Mouse (Mus musculus) C2C12 (cell line): Measurements from ENCODE around the gene Cux1. TPM values are rescaled to one million over a fixed set of nuclear protein-coding genes. Genes with fewer than 3 reads are reported as not detected.

Experiments
- H3K27me3 ChIP-seq: one replicate; pipeline ENCODE4 v1.6.1; 2011; ENCODE audit not compliant: control insufficient read depth, insufficient read depth, insufficient read length
- H3K36me3 ChIP-seq: one replicate; pipeline ENCODE4 v1.6.1; 2011; ENCODE audit not compliant: control insufficient read depth, insufficient read depth
- H3K4me3 ChIP-seq: one replicate; pipeline ENCODE4 v1.5.1; 2011; ENCODE audit warnings: mild to moderate bottlenecking, control low read depth; ENCODE audit not compliant: poor library complexity, insufficient read depth, severe bottlenecking
- H3K79me2 ChIP-seq: one replicate; pipeline ENCODE4 v1.6.1; 2011; ENCODE audit not compliant: control insufficient read depth, insufficient read depth
- H3K79me3 ChIP-seq: one replicate; pipeline ENCODE4 v1.6.1; 2011; ENCODE audit warnings: low read depth, control low read depth
- H3ac ChIP-seq: one replicate; pipeline ENCODE3; 2011; ENCODE audit warnings: low read depth; ENCODE audit not compliant: control insufficient read depth, insufficient read length
- CEBPB ChIP-seq: IDR thresholded peaks from one replicate; pipeline ENCODE4 v1.6.1; 2011; ENCODE audit warnings: low read depth, mild to moderate bottlenecking, control low read depth, moderate library complexity
- CTCF ChIP-seq: IDR thresholded peaks from one replicate; pipeline ENCODE4 v1.5.1; 2011; ENCODE audit not compliant: control insufficient read depth, insufficient read depth, insufficient read length
- FOSL1 ChIP-seq: IDR thresholded peaks from one replicate; pipeline ENCODE4 v1.8.0; 2011; ENCODE audit warnings: mild to moderate bottlenecking, low read length; ENCODE audit not compliant: poor library complexity, insufficient read depth, severe bottlenecking
- MAX ChIP-seq: IDR thresholded peaks from one replicate; pipeline ENCODE4 v1.6.1; 2011; ENCODE audit warnings: mild to moderate bottlenecking, control low read depth
- MYOD1 ChIP-seq: IDR thresholded peaks from one replicate; pipeline ENCODE4 v1.6.1; 2011; ENCODE audit warnings: low read depth; ENCODE audit not compliant: control insufficient read depth, insufficient read length
- MYOG ChIP-seq: IDR thresholded peaks from one replicate; pipeline ENCODE4 v1.6.1; 2011; ENCODE audit not compliant: control insufficient read depth, insufficient read length; ENCODE audit errors: extremely low read depth
- USF1 ChIP-seq: IDR thresholded peaks from one replicate; pipeline ENCODE4 v1.6.1; 2011; ENCODE audit warnings: low read depth, mild to moderate bottlenecking, control low read depth, moderate library complexity
- polyA plus RNA-seq: library from polyadenylated mRNA; unstranded; fragments of >200 nt; fragmentation: generic; extraction: Trizol; gene quantifications from one replicate; pipeline ENCODE4 v1.2.1, GENCODE M21; 2012; ENCODE audit warnings: missing spikeins

The Cux1 gene
- polyA plus RNA-seq, 1 experiment, result 43.9 TPM

DNA sequence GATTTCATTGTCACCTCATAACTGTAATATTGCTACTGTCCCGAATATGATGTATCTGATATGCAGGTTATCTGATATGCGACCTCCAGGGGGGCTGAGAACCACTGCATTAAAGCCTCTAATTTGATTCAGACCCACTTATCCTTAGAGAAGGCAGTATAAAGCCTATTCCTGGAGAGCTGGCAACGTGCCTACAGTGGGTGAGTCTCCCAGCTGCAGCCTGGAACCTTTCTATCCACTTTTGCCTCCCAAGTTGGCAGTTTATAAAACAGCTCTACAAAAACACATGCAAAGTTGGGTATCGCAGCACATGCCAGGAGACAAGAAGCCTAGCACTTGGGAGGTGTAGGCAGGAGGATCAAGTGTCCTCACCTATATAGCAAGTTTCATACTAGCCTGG, 303.9 kb downstream of the Cux1 start:
- Histone ChIP-seq H3K36me3 (no peaks in the 10 kb centered on the region), H3K4me3 (no peak overlapping the region), H3K27me3 (no peaks in the 10 kb centered on the region), H3ac (no peak overlapping the region), H3K79me3 (no peaks in the 10 kb centered on the region), H3K79me2 (no peaks in the 10 kb centered on the region)
- TF ChIP-seq CEBPB (no peak), FOSL1 (no peak), USF1 (no peak), MYOD1 (no peak), MAX (no peak), MYOG (no peak), CTCF (no peak)

DNA sequence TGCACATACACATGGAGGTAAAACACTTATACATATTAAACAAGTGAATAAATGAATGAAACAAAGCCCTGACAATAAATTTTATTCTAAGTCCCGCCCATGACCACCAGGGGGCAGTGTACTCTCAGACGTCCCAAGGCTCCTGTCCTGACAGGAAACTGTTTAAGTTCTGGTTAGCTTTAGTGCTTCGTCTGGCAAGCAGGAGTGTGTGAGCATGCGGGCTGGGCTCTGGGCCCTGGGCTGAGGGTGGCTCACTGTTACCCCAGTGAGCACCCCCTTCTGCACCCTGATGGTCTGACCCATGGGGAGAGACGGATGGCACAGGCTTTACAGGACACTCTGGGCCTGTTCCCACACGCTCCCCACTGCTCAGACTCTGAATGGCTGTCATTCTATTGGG, 308.4 kb downstream of the Cux1 start:
- no peaks in the 10 kb centered on the region for H3K36me3 ChIP-seq
- no peaks in the 10 kb centered on the region for H3K79me2 ChIP-seq
- H3K79me3 ChIP-seq, result no peaks in the 10 kb centered on the region
- H3K4me3 ChIP-seq, result no peak overlapping the region
- no peaks in the 10 kb centered on the region for H3K27me3 ChIP-seq
- no peak overlapping the region for H3ac ChIP-seq
- TF ChIP-seq CTCF (peak; percentile 22), CEBPB (no peak), MYOD1 (no peak), MYOG (no peak)

GRCm38 (mm10) chr5:136252899-136253298, 314.4 kb downstream of the Cux1 start:
- no peak overlapping the region for H3K4me3 ChIP-seq
- H3K79me2 ChIP-seq, result no peaks in the 10 kb centered on the region
- no peaks in the 10 kb centered on the region for H3K27me3 ChIP-seq
- no peaks in the 10 kb centered on the region for H3K36me3 ChIP-seq
- H3K79me3 ChIP-seq, result no peaks in the 10 kb centered on the region
- no peak overlapping the region for H3ac ChIP-seq
- TF ChIP-seq USF1 (no peak), CEBPB (peak; percentile 48), CTCF (peak; percentile 78)

- H3K4me3 ChIP-seq, result no peak overlapping the region
- no peaks in the 10 kb centered on the region for H3K36me3 ChIP-seq
- no peak overlapping the region for H3ac ChIP-seq
- no peaks in the 10 kb centered on the region for H3K27me3 ChIP-seq
- H3K79me3 ChIP-seq, result no peaks in the 10 kb centered on the region
- TF ChIP-seq MAX (no peak), USF1 (no peak), CEBPB (no peak)
- no peaks in the 10 kb centered on the region for H3K79me2 ChIP-seq
Observed at GRCm38 (mm10) chr5:136251004-136251403, 316.3 kb downstream of the Cux1 start.

DNA sequence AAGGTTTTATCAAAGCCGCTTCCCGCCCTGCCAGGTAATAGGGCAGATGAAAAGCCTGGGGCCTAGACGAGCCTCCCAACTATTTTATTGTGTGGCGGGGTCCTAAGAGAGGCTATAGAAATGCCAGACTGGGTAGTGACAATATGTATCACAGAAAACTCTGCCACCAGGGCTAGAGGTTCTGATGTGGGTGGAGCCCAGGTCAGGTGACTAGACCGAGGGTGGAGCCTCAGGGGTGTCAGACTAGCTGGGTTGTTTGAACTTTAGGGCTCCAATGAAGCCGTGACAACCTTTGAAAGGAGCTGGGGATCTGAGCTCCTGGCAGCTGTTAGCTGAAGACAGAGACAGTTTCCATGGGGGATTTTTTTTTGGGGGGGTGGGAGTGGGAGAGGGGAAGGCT, 318.8 kb downstream of the Cux1 start:
- TF ChIP-seq CTCF (no peak), USF1 (no peak), MYOD1 (no peak), CEBPB (no peak), MYOG (no peak), MAX (no peak), FOSL1 (no peak)
- Histone ChIP-seq H3K36me3 (no peaks in the 10 kb centered on the region), H3K79me2 (peaks cover 9% of the 10 kb centered on the region), H3K4me3 (no peak overlapping the region), H3K27me3 (no peaks in the 10 kb centered on the region), H3K79me3 (no peaks in the 10 kb centered on the region), H3ac (no peak overlapping the region)

DNA sequence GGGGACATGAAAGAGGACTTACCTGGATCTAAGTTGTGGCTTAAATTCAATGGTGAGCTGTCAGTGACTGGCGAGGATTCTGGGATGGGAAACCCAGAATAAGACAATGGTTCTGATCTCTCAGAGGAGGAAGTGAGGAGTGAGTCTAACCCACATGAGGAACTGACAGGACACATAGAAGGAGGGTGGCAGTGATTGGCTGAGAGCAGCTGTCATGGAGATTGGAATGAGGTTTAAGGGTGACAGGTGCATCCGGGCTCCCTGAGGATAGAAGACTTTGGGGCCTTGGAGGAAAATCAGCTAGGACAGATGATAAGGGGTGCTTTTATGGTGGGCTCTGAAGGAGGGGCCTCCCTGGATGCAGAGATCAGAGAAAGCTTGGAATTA, 320.8 kb downstream of the Cux1 start, which contains the start of gene Sh2b2:
Gene Sh2b2, minus strand, starts transcription at position 105 of the 387 bp plus-strand sequence.
- Histone ChIP-seq H3K36me3 (no peaks in the 10 kb centered on the region), H3K79me3 (peaks cover 2% of the 10 kb centered on the region), H3K27me3 (no peaks in the 10 kb centered on the region), H3K79me2 (peaks cover 10% of the 10 kb centered on the region), H3ac (peak within 1 kb of the TSS; percentile 46), H3K4me3 (peak within 1 kb of the TSS; percentile 51)
- TF ChIP-seq MYOG (no peak), MYOD1 (peak; percentile 35)
